Mouse (Mus musculus): Measurements from ENCODE around the gene Hist1h4b.
A peak's percentile ranks its signal among the peaks of the same experiment; 100 is the strongest.

Hist1h4b gene

GRCm38 (mm10) chr13:23739922-23740252, 16.9 kb upstream of the Hist1h4b start:
- no peak for DNase-seq (ENCODE audit: inconsistent age in 2 of 2, low spot score in 1 of 2)

- no peak for DNase-seq (ENCODE audit: inconsistent age in 2 of 2, low spot score in 1 of 2)
Observed at GRCm38 (mm10) chr13:23740256-23740840, 16.5 kb upstream of the Hist1h4b start.

- DNase-seq (ENCODE audit: inconsistent age in 2 of 2, low spot score in 1 of 2), result no peak
Observed at GRCm38 (mm10) chr13:23740910-23741309, 15.9 kb upstream of the Hist1h4b start.

GRCm38 (mm10) chr13:23742007-23742406, 14.8 kb upstream of the Hist1h4b start:
- DNase-seq (ENCODE audit: inconsistent age in 2 of 2, low spot score in 1 of 2), result no peak

- DNase-seq (ENCODE audit: inconsistent age in 2 of 2, low spot score in 1 of 2), result no peak
Observed at GRCm38 (mm10) chr13:23743215-23743614, 13.6 kb upstream of the Hist1h4b start.

GRCm38 (mm10) chr13:23743963-23744362, 12.8 kb upstream of the Hist1h4b start:
- DNase-seq (ENCODE audit: inconsistent age in 2 of 2, low spot score in 1 of 2), result no peak

- DNase-seq (ENCODE audit: inconsistent age in 2 of 2, low spot score in 1 of 2), result peak in 1 of 2 experiments; percentile 55
Observed at GRCm38 (mm10) chr13:23744421-23745380, 12.1 kb upstream of the Hist1h4b start.

GRCm38 (mm10) chr13:23745381-23746161, 11.2 kb upstream of the Hist1h4b start, which contains the start of gene Hist1h3c:
Gene Hist1h3c (minus strand): TSS chr13:23745602.
- DNase-seq (ENCODE audit: inconsistent age in 2 of 2, low spot score in 1 of 2), result peak; percentile 81 to 94

- peak; percentile 84 to 95 for DNase-seq (ENCODE audit: inconsistent age in 2 of 2, low spot score in 1 of 2)
Observed at GRCm38 (mm10) chr13:23746201-23747080, 10.4 kb upstream of the Hist1h4b start, which contains the start of gene Hist1h2bb. Gene Hist1h2bb (plus strand): TSS chr13:23746734.

- DNase-seq (ENCODE audit: inconsistent age in 2 of 2, low spot score in 1 of 2), result no peak
Observed at GRCm38 (mm10) chr13:23747081-23747891, 9.5 kb upstream of the Hist1h4b start.

- no peak for DNase-seq (ENCODE audit: inconsistent age in 2 of 2, low spot score in 1 of 2)
Observed at GRCm38 (mm10) chr13:23747892-23748288, 8.9 kb upstream of the Hist1h4b start.

GRCm38 (mm10) chr13:23749563-23750121, 7.2 kb upstream of the Hist1h4b start:
- no peak for DNase-seq (ENCODE audit: inconsistent age in 2 of 2, low spot score in 1 of 2)

GRCm38 (mm10) chr13:23750839-23751477, 5.9 kb upstream of the Hist1h4b start, which contains the start of gene Hist1h2ab:
Gene Hist1h2ab (plus strand): TSS chr13:23751126.
- peak; percentile 58 to 85 for DNase-seq (ENCODE audit: inconsistent age in 2 of 2, low spot score in 1 of 2)

- peak in 1 of 2 experiments; percentile 62 for DNase-seq (ENCODE audit: inconsistent age in 2 of 2, low spot score in 1 of 2)
Observed at GRCm38 (mm10) chr13:23751478-23751956, 5.3 kb upstream of the Hist1h4b start.

GRCm38 (mm10) chr13:23752067-23752741, 4.6 kb upstream of the Hist1h4b start, which contains the start of gene Hist1h3b:
Gene Hist1h3b (plus strand): TSS chr13:23752267.
- peak; percentile 84 to 95 for DNase-seq (ENCODE audit: inconsistent age in 2 of 2, low spot score in 1 of 2)

- no peak for DNase-seq (ENCODE audit: inconsistent age in 2 of 2, low spot score in 1 of 2)
Observed at GRCm38 (mm10) chr13:23752742-23753172, 4.1 kb upstream of the Hist1h4b start.

GRCm38 (mm10) chr13:23753314-23754078, 3.3 kb upstream of the Hist1h4b start:
- no peak for DNase-seq (ENCODE audit: inconsistent age in 2 of 2, low spot score in 1 of 2)
